Mouse (Mus musculus): ENCODE data around the gene Gm30302.

- TF ChIP-seq CTCF (IDR thresholded peaks at IDR 0.05; ENCODE audit: low read depth) (no peak), EP300 (IDR thresholded peaks at IDR 0.05; ENCODE audit: low read depth) (no peak)
These were observed 62.4 kb downstream of the Gm30302 start for GRCm38 (mm10) chr13:49736430-49736829.
